Mouse (Mus musculus) neutrophil, adult 5-6 weeks (primary cell): ENCODE measurements around the gene Ywhag. TPM values are rescaled to one million over a fixed set of nuclear protein-coding genes. Genes with fewer than 3 reads are reported as not detected.

Experiments
- ATAC-seq: fragments of 151-379, 151-347 bp; 2 replicates; pipeline ENCODE4 v1.8.0; 2017; ENCODE audit warnings: mild to moderate bottlenecking, moderate TSS enrichment; ENCODE audit not compliant: insufficient number of reproducible peaks, poor library complexity, low FRiP score, severe bottlenecking; ENCODE audit errors: extremely low read depth
- total RNA-seq: library from RNA; stranded (forward); fragments of 200-1000 nt; gene quantifications from 2 replicates; pipeline ENCODE4 v1.2.3, GENCODE M21; 2017

The Ywhag gene
- total RNA-seq, result 66.7 and 70.0 TPM in 2 replicates

DNA sequence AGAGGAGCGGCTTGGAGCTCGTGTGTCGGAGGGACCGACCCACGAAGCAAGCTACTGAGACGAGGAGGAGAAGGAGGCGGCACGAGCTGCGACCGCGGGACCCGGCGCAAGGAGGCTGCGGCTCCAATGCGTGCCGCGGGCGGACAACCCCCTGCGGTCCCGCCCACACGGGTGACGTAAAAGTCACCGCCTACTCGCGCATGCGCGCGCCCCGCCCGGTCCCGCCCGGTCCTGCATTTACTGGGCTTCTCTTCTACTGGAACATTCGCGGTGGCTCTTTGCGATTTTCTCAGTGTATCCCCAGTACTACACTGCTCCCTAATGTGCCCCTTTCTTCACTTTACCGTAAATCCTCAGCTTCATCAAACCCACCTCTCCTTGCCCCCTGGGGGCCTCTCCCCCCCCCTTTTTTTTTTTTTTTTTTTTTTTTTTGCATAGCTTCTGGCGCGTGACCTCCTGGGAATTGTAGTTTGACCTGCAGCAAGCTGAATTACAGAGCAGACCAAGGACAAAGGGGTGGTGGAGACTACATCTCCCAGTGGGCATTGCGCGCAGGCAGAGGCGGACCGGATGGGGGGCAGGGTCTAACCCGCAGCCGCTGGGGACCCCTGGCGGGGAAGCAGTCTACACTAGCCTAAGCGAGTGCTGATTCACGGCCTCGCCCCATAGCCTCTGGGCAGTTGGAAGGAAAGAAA lies at the start of gene Ywhag:
Ywhag (minus strand) TSS at position 136 of the 695 bp plus-strand sequence.
- peak; percentile 88 for ATAC-seq

DNA sequence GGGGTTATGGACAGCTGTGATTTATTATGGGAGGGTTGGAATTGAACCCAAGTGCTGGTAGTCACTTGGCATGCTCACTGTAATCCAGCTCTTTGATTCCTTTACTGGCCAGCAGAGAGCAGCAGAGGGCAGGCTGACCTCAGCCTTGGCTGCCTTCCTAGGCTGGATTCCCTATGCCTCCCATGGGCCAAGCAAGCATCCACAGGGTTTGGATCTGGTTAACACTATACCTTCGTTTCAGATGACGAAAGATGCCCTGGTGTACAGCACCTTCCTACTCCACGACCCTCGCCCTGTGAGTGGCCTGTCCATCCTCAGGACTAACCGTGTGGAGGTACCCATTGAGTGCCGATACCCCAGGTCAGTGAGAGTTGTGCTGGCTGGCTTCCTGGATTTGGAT lies 48.0 kb upstream of the Ywhag start:
- ATAC-seq, result peak; percentile 80

GRCm38 (mm10) chr5:135979904-135980303 lies 45.5 kb upstream of the Ywhag start, which contains the start of gene Zp3:
Zp3 (plus strand) TSS chr5:135980099.
- ATAC-seq, result no peak

- no peak for ATAC-seq
Measured at GRCm38 (mm10) chr5:135979381-135979780, 45.0 kb upstream of the Ywhag start.

GRCm38 (mm10) chr5:135975893-135976668 lies 41.7 kb upstream of the Ywhag start:
- no peak for ATAC-seq

DNA sequence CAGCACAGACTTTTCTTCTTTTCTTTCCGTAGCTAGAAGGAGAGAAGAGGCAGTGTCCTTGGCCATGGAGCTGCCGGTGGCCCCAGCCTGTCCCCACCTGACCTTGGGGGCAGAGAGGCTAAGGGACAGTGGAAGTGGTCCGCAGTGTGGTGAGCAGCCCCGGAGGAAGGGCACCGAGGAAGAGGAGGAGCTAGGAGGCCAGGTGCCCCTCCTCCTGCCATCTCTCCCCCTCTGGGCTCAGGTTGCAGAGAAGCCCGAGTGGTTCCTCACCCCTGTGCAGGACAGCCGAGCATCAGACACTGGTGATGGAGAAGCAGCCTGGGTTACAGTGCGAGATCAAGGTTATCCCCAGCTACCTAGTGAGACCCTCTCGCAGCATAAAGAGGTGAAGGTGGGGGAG lies 39.9 kb upstream of the Ywhag start, which contains the start of gene Ssc4d:
Ssc4d (minus strand) TSS at position 167 of the 400 bp plus-strand sequence.
- no peak for ATAC-seq

DNA sequence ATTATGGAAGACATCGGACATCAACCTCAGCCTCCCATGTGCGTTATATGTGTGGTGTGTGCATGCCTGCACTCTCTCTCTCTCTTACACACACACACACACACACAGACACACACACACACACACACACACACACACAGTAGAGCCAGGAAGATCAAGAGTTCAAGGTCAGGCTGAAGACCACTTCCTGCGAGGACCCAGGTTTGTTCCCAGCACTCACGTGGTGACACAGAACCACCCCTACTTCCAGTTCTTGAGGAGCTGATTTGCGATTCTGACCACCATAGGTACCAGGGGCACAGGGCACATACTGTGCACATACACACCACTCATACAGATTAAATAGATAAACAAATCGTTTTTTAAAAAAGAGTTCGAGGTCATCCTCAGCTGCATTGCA lies 37.5 kb upstream of the Ywhag start:
- no peak for ATAC-seq

DNA sequence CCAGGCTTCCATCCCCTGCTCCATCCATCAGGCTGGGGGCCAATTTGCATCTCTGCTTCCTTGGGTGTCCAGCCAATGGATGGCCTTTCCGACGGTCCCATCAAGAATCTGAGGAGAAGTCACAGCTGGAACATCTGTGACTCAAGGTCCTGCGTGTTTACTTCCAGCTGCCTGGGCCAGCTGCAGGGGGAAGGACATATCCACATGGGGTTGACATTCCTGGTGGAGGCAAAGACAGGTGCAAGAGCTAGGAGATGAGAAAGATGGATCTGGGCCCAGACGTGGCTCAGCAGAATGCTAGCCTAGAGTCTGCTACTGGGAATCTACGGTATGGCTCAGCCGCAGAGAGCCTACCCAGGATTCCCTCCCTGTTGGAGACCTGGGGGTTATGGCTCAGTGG lies 35.8 kb upstream of the Ywhag start:
- no peak for ATAC-seq

GRCm38 (mm10) chr5:135968781-135969180 lies 34.4 kb upstream of the Ywhag start:
- ATAC-seq, result peak; percentile 45; the same call in 1 of the 2 replicates

DNA sequence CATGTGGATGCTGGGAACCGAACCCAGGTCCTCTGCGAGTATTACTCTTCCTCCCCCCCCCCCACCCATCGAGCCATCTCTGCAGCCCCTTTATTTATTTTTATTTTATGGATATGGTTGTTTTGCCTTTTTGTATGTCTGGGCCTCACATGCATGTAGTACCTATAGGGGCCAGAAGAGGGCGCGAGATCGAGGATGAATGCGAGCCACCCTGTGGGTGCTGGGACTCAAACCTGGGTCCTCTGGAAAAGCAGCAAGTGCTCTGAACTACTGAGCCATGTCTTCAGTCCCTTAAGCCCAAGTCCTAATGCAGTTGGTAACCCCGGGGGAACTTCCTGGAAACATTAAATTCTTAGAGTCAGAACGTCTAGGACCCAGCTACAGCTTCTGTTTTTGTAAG lies 32.5 kb upstream of the Ywhag start:
- no peak for ATAC-seq

DNA sequence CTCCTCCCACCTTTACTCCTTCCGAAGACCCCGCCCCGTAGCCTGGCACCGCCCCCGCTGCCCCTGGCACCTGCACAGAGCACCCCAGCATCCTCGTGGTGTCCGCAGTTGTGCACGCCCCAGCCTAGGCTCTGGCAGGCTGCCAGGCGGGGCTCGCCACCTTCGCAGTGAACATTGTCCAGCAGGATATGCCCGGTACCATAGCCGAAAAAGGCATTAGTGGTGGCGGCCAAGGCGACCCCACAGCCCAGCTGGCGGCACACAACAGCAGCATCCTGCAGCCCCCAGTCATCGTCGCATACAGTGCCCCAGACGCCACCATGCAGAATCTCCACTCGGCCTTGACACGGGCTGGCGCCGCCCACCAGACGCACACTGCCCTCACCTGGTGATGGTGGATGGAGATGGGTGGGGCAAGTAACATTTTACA lies 31.1 kb upstream of the Ywhag start:
- no peak for ATAC-seq

- no peak for ATAC-seq
Measured at GRCm38 (mm10) chr5:135963280-135963627, 28.8 kb upstream of the Ywhag start.

DNA sequence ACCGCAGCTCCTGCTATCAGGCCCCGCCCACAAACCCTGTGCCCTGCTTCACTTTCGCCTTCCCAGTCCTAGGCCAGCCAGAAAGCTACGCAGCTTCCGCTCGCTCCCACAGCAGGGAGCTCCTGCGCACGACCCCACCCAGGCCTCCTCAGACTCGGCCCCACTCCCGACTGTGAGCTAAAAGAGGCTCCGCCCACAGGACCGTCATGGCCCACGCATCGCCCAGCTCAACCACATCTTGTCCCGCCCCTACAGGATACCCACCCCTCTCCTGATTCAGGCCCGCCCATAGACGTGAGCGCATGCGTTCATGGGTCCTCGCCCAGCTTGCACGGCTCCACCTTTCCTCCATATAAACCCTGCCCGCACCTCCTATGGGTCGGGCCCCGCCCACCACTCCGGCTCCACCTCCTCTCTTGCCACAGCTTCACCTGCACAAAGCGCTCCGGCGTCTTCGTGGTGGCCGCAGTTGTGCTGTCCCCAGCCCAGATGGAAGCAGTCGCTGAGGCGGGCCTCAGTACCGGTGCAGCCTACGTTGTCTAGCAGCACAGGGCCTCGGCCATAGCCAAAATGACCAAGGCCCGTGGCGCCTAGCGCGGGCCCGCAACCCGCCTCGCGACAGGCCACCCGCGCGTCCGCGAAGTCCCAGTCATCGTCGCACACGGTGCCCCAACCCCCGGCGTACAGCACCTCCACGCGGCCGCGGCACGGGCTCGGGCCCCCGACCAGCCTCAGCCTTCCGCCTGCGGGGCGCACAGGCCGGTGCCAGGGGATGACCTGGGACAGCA lies 28.3 kb upstream of the Ywhag start:
- ATAC-seq, result peak; percentile 84

GRCm38 (mm10) chr5:135962125-135962491 lies 27.7 kb upstream of the Ywhag start:
- no peak for ATAC-seq

DNA sequence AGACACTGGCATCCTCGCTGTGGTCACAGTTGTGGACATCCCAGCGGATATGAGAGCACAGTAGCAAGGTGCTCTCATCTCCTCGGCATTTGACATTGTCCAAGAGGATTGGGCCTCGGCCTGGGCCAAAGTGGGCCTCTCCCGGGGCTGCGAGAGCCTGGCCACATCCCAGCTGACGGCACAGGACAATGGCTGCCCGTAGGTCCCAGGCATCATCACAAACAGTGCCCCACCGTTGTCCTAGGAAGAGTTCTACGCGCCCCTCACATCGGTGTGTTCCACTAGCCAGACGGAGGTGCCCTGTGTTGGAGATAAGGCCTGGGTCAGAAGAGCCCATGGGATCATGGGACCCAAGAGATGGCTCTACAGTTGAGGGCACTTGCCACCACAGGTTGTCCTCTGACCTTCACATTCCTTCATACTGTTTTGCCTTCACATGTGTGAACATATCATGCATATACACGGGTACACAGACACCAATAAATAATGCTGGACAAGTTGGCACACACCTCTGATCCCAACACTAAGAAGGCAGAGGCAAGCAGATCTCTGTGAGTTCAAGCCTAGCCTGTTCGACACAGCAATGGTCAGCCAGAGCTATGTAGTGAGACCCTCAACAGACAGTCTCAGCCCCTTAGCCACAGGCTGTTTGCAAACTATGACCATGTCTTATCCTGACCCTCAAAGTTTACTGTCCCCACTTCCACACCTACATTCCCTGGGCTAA lies 26.7 kb upstream of the Ywhag start:
- ATAC-seq, result no peak

DNA sequence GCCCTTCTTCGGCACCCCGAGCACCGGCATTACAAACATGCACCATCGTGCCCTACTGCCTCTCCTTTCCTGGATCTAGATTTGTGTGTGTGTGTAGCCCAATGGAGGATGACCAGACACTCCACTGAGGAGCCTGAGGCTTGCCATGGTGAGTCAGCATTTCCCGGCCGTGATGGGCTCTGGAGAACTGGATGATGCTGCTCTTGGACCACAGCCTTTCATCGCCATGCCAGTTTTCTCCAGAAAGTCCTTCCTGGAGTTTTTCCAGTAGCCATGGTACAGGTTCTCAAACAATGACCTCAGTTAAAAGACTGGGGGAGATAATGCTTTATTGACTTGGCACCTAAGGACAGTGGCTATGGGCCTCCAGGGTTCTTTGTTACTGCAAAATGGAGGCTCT lies 25.5 kb upstream of the Ywhag start:
- ATAC-seq, result no peak

- ATAC-seq, result no peak
Measured at GRCm38 (mm10) chr5:135958367-135958766, 24.0 kb upstream of the Ywhag start.

GRCm38 (mm10) chr5:135957207-135957974 lies 23.0 kb upstream of the Ywhag start:
- ATAC-seq, result peak; percentile 80
